Mouse (Mus musculus) liver (tissue): Measurements from ENCODE around the gene Tmppe.

Experiments
- DNase-seq: peaks from one replicate; pipeline ENCODE4 v3.0.0-alpha.2; 2020; ENCODE audit warnings: mixed read lengths

Tmppe gene

DNA sequence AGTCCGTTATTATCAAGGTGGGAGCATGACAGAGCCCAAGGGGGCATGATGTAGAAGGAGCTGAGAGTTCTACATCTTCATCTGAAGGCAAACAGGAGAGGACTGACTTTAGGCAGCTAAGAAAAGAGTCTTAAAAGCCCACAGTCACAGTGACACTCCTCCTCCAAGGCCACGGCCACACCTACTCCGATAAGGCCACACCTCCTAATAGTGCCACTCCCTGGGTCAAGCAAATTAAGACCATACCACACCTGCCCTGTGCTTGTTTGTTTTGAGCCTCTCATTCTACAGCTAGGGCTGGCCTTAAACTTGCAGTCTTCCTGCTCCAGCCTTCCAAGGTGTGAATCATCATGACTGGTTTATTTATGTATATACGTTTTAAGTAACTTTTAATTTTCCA is 5.6 kb upstream of the Tmppe start:
- DNase-seq = peak; percentile 33

DNA sequence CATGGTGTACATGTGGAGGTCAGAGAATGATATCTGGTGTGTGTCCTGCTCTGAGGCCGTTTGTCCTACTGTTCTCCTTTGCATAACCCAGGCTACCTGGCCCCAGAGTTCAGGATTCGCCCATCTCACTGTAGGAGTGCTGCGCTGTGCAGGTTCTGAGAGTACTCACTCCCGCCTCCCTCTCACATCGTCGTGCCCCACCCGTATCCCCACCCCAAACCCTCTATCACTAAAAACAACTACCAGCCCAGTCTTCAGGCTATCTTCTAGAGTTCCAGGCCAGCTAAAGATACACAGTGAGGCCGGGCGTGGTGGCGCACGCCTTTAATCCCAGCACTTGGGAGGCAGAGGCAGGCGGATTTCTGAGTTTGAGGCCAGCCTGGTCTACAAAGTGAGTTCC is 1.2 kb upstream of the Tmppe start:
- peak; percentile 58 for DNase-seq

DNA sequence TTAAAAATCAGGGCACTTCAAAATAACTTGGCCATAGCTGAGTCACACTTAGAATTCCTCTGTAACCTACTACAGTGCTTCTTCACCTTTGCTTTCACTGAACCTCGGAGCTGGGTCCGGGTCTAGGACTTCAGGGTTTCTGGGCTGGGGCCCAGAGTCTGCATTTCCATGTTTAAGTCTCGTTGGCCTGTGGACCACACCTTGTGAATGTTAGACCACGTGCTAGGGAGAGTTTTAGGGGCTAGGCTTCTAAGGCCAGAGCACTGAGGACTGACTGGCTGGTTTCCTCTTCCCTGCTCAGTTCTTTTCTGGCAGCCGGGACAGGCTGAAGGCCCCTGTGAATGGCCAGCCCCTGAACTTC is 337 bp upstream of the Tmppe start:
- no peak for DNase-seq

DNA sequence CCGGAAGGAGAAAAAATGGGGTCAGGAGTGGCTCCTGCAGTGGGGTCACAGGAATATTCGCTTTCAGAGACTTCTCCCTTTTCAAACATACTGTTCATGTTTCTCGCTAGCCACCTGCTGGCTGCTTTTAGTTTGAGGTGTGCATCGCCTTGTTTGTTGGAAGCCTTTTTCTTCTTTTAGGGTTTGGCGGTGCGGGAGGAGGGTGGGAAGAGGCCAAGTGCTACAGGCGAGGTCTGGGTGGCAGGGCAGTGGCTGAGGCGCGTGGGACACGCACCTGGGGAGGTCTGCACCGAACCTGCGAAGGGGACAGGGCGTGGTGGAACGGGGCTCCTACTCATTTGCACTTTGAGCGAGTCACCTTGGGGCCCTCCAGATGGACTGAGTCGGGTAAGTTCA is 778 bp downstream of the Tmppe start:
- DNase-seq = peak; percentile 39

DNA sequence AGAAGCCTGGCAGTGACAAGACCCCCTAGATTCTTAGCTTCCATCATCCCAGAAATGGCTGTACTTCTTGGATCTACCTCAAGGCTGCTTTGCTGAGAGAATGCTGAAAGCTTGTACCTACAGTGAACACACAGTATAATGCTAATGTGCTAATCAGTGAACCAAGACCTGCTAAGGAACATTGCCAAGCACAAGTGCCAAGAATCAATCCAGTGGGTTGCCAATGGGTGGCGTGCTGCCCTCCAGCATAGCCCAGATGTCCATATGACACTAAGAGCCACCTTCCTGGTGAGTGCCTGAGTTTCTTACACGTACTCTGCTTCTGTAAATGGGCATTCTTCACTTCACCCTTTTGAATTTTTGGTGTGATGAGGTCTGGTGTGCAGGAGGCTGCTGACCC is 6.8 kb downstream of the Tmppe start:
- DNase-seq = no peak

DNA sequence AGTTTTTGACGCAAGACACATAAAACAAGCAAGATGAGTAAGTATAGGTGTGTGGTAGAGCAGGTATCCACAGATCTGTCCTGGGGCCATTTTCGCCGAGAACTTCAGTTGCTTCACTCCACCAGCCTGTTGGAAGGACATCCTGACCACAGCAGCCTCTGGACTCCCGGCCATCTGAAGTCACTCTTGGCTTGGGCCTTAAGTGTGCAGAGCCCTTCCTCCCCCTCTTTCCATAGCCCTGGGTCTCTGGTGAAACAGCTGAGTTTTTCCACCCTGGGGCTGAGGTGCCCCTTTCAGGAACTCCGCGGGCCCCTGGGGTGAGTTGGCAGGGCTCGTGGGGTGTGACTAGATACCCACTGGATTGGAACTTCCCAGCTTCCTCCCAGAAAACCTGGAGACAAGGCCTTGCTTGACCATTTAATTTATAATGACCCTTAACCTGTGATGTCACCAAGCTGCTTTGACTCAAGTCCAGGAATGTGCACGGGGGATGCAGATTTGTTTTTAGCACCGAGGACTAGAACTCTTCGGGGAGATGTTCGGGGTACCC is 9.5 kb downstream of the Tmppe start:
- DNase-seq = no peak

DNA sequence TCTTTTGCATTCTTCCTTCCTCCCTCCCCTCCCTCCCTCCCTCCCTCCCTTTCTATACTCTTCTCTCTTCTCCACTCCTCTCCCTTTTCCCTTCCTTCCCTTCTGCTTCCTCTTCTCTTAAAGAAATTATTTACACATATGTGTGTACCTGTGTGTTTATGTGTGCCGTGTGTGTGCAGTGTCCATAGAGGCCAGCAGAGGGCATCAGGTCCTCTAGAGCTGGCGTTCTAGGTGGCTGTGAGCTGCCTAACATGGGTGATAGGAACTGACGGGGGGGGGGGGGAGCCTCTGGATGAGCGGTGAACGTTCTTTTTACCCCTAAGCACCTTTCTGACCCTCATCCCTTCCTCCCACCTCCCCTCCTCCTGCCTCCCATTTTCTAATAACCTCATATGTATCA is 10.4 kb downstream of the Tmppe start:
- no peak for DNase-seq

DNA sequence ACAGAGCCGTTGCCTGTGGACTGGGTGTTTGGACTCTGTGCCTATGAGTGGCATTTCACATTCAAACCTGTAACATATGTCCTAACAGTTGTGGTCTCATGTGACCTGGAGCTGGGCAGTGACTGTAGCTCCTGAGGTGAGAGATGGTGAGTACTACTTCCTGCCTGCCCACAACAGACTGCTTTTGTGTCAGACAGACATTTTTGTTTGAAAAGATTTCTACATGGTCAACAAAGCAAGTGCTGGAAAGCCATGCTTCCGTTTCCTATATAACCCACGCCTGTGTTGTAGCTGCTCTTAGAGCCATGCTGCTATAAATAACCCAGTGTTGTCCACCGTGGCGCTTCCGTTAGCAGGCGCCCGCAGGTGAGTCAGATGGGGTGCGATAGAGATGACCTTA is 11.5 kb downstream of the Tmppe start:
- no peak for DNase-seq

DNA sequence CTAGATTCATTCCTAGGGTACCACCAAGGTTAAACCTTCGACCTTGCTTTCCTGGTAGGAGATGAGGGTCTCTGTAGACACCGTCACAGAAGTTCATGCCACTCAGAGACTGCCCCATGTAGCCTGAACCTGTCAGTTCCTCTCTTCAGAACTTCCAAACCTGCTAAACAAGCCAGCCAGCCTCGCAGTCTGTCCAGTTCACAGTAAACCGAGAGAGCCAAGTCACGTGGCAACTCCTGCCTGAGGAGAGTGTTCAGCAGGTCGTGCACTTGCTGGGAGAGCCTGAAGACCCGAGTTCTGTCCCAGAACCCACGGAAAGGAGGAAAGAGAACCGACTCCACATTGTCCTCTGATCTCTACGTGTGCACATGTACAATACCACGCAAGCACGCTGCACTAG is 13.0 kb downstream of the Tmppe start:
- no peak for DNase-seq

DNA sequence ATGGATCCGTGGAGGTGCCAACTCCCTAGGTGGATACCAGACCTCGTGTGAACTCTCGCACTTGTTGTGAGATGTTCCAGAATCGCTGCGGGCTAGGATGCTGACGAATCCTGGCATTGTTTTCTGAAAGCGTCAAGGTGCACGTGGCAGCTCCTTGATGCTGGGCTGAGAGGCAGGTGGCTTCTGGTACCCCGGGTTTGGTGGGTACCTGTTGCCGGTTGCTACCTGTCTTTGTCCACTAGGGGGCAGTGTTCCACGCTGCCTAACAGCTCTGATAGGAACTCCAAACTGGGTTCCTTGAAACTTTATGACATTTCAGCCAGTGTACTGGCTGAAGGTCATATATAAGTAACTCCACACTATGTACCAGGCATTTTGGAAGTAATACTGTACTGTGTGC is 14.8 kb downstream of the Tmppe start:
- peak; percentile 60 for DNase-seq

DNA sequence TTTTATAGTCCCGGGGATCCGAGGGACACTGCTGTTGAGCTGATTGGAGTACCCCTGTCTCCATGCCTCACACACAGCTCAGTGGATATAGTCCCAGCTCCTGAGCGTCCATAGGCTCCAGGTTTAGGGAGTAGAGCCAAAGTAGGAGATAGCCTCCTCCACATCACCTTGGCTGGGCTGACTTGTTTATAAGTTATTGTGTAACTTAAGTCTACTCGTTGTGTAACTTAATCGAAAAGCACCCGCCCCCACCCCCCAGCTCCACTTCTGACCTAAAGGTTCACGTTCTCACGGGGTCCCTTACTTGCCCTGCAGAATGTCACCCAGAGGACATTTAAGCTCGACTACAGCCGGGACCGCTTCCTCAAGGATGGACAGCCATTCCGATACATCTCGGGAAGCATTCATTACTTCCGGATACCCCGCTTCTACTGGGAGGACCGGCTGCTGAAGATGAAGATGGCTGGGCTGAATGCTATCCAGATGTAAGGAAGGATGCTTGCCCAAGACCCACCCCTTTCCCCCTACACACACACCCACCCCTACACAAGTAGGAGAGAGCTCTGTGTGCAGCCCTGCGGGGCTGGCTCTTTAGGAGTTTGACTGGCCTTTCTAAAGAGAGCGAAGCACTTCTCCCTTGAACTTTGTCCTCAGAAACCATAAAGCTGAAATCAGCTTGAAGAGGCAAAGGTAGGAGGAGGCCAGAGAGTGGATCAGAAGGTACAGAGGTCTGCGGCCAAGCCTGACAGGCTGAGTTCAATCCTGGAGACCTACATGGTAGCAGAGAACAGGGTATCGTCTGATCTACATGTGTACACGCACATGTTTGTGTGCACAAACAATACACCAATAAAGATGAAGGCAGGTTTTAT is 16.0 kb downstream of the Tmppe start:
- DNase-seq = no peak

DNA sequence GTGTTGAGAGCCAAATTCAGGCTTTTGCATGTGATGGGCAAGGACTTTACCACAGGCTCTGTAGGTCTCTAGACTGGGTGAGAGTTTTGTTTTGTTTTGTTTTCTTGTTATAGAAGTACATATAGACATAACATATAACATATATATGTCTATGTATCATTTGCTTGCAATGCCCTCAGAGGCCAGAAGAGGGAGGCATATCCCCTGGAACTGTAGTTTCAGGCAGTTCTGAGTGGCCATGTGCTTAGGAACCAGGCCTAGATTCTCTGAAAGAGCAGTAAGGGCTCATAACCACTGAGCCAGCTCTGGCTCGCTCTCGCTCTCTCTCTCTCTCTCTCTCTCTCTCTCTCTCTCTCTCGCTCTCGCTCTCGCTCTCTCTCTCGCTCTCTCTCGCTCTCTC is 17.3 kb downstream of the Tmppe start:
- DNase-seq = peak; percentile 74

DNA sequence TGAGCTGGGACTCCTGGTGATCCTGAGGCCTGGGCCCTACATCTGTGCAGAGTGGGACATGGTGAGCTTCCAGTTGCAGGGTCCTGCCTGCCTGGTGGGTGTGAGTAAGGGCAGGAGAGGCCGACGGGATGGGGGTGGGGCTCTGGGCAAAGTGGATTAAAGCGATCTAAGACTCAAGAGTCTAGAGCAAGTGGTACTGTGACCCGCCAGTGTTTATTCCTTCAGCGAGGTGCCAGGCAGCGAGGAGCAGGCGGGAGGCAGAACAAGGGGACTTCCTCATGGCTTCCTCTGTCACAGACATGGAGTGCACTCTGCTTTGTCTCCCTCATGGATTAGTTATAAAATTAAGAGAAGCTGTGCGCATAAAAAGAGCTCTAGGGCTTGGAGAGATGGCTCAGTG is 19.5 kb downstream of the Tmppe start:
- no peak for DNase-seq

DNA sequence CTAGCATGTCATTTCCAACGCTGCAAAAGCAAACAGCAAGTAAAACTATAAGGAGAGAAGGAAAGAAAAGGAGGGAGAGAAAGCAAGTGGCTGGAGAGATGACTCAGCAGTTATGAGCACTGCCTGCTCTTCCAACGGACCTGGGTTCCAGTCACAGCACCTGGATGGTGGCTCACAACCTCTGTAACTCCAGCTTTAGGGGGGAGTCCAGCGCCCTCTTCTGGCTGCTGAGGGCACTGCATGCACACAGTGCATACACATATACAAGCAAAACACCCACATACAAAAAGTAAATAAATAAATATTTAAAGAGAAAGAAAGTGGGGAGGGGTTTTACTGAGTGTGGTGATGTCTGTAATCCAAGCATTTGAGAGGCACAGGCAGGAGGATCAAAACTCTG is 20.1 kb downstream of the Tmppe start:
- no peak for DNase-seq

DNA sequence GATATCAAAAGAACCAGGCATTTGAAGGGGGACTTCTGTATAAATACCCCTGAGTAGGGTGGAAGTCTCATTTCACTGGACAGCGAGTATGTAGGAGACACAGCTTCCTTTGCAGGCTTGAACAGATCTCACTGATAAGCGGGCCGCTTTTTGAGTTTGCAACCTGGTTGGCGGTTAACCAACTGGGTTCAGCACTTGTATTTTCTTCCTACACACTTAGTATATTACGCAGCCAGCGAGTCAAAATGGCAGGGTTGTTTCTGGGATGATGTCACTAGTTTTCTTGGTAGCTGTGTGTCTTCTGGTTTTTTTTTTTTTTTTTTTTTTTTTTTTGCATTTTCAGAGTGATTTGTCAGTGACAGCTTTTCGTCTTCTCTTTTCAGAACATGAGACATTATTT is 20.9 kb downstream of the Tmppe start:
- DNase-seq = no peak

DNA sequence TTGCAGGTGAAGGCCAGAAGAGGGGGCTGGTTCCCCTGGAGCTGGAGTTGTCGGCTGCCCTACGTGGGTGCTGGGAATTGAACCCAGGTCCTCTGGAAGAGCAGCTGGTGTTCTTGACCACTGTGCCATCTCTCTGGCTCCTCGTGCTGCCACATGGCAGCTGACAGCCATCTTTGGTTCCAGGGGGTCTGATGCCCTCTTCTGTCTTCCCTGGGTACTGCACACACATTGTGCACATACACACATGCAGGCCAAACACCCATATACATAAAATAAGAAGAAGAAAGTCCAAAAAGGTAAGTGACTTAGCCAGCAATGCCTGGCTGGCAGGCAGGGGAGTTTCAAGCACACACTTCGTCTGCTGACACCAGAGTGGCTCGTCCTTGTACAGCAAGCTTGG is 24.7 kb downstream of the Tmppe start:
- no peak for DNase-seq

DNA sequence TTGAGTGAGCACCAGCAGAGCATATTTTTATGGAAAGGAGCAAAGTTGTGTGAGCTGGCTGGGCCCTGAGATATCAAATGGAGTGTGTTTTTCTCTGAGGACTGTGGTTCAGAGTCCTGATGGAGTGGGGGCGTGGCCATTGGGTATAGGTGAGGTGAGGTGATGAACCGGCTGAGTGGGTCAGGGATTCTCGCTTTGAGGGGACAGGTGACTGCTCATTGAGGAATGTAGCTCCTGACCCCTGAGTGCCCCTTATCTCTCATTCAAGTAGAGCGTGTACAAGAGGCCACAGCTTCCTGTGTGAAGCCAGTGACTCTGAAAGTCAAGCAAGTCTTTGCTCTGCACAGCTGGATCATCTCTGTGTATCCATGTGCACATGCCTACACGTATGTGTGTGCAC is 25.3 kb downstream of the Tmppe start:
- no peak for DNase-seq

DNA sequence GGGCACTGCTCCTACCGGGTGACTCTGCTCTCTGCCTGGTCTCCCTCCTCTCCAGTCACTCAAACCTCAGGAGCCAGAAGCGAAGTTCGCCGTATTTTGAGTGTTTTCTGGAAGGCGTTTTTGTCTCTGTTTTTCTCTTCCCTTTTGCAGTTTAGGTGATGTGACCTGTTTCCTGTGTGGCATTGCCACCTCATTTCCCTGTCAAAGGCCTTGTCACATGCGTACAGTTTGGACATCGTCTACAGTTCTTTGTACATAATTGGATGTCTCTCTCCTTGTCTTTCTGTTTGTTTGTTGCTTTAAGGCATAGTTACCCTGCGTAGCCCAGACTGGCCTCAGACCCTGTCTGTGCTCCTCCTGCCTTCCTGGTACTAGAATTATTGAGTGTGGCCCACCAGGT is 26.5 kb downstream of the Tmppe start:
- no peak for DNase-seq

DNA sequence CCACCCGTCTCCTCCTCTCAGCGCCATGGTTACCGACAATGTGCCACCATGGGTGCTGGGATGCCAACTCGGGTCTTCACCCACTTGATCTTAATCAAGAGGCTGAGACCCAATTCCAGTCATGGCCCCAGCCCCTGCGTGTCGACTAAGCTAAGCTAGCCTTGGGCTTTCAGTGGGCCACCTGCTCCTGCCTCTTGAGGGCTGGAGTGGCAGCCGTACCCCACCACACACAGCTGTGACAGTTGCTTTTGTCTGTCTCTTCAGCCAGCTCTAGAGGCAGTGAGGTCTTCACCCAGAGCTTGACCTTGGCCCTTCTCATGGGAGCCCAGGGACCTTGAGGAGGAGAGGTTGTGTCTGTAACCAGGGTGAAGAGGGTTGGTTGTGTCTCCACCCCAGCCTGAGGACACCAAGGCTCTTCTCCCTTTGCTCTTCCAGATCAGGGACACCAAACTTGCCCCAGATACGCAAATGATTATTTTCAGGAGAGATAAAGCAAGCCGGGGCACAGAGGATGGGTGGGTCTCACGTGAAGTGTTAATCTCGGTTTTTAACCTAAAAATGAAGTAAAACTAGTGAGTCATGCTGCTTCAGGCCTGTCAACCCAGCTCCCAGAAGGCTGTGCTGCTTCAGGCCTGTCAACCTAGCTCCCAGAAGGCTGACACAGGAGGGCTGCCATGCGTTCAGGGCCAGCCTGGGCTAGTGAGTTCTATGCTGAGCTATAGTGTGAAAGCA is 27.4 kb downstream of the Tmppe start:
- DNase-seq = no peak

DNA sequence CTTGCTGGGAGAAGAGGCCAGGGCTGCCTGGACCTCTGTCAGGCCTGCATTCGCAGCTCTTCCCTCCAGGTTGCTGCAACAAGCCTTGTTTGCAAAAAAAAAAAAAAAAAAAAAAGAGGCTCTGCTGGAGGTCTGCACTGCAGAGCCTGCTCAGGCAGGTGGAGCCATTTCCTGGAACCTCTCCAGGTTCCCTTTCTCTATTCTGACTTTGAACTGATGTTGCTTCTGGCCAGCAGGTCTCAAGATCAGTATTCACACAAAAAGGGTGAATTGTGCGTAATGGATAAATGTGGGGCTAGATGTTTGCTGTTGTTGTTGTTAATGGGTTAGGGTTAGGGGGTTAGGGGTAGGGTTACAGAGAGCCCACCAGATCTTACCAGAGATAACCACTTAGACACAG is 34.8 kb downstream of the Tmppe start:
- no peak for DNase-seq

DNA sequence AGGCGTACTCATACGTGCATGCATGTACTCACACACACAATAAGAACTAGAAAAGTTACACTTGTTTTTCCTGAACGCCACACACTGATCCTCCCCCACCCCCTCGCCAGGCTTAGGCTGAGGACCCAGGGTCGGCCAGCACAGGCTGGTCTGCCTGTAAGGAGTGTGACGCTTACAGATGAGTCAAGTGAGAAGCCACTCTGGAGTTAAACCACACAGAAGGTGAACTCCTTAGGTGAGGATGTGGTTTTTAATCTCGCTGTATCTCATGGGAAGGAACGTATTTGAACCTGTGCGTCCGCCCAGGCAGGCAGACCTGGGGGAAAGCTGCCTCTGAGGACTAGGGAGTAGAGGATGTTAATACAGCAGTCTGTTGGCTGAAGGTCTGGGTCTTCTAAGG is 39.6 kb downstream of the Tmppe start:
- DNase-seq = no peak

DNA sequence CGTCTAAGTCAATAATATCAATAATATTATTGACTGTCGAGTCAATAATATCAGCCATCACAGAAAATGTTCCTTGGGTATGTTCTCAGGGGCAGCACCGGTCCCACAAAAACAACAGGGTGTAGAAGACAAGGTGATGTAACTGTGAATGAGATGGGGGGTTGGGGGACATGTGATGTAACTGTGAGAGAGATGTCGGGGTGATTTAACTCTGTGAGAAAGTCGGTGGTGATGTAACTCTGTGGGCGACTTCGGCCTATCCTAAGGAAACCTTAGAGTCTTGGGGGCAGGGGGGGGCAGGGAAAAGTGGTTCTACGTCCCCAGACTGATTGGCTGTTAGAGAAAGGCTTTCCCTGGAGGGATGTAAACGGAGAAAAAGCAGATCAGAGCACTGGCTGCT is 41.3 kb downstream of the Tmppe start:
- DNase-seq = no peak

DNA sequence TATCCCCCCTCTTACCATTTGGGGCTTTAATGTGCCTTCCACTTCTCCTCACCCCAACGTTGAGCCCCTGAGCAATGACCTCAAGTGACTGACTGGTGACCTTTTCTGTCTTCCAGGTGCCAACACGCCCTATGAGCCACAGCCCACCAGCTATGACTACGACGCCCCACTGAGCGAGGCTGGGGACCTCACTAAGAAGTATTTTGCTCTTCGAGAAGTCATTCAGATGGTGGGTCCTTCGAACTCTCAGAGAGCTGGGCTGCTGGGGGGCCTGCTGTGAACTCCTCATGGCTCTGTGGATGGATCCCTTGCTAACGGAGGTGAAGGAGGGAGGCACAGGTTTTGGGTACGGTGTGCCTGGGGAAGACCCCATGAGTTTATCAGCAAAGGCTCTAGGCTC is 42.0 kb downstream of the Tmppe start:
- no peak for DNase-seq

DNA sequence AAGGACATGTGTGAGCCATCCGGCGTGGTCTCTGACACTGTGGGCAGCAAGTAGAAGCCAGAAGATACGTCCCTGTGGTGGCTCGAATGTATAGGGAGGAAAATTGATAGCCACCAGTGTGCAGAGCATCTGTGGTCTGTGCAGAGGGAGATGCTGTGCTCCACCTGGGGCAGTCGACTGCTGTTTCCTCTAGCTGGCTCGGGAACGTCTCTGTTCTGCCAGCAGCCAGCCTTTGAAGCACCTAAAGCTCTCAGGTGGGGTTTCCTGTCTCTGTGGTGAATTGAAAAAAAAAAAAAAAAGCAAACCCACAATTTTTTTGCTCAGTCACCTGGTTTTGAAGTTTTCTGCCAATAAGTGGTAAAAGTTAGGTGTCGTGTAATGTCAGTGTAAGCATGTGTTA is 42.4 kb downstream of the Tmppe start:
- DNase-seq = no peak
